Mouse (Mus musculus) stomach, postnatal 0 days (tissue): Measurements from ENCODE around the gene Lpp.

ENCODE experiments used
- CTCF ChIP-seq: IDR thresholded peaks from 2 replicates; pipeline ENCODE4 v1.5.1; 2016; ENCODE audit warnings: antibody characterized with exemption, low read depth, mild to moderate bottlenecking, moderate library complexity
- EP300 ChIP-seq: optimal IDR thresholded peaks from 2 replicates; pipeline ENCODE3; 2016; ENCODE audit warnings: antibody characterized with exemption

GRCm38 (mm10) chr16:24502295-24502823 lies 109.1 kb downstream of the Lpp start:
- TF ChIP-seq CTCF, result peak; percentile 32
- no peak for TF ChIP-seq EP300
